Mouse (Mus musculus) cortical plate, adult 2 months (tissue): ENCODE data around the gene Nup85. TPM values are rescaled to one million over a fixed set of nuclear protein-coding genes. Genes with fewer than 3 reads are reported as not detected.
"Not testable (repeated sequence)": the region's sequence is repeated elsewhere in the genome, so short reads cannot be mapped to it uniquely, and the experiment has no call there.

ENCODE experiments used
- H3K27ac ChIP-seq: fragments of 200-500 bp; 2 replicates; pipeline ENCODE4 v1.5.1; 2012; ENCODE audit warnings: low read length, control low read depth, inconsistent platforms; ENCODE audit not compliant: insufficient read depth
- H3K4me1 ChIP-seq: fragments of 200-500 bp; 2 replicates; pipeline ENCODE4 v1.6.1; 2011; ENCODE audit warnings: low read length; ENCODE audit not compliant: control insufficient read depth, insufficient read depth
- H3K4me3 ChIP-seq: fragments of 200-500 bp; 2 replicates; pipeline ENCODE4 v1.5.1; 2011; ENCODE audit warnings: mild to moderate bottlenecking, low read length, control low read depth; ENCODE audit not compliant: insufficient read depth
- CTCF ChIP-seq: fragments of 200-500 bp; IDR thresholded peaks from 2 replicates; pipeline ENCODE4 v1.5.1; 2011; ENCODE audit warnings: mild to moderate bottlenecking, control low read depth, low read length; ENCODE audit not compliant: insufficient read depth; ENCODE audit errors: extremely low read depth
- POLR2A ChIP-seq: fragments of 200-500 bp; IDR thresholded peaks from 2 replicates; pipeline ENCODE4 v1.6.1; 2011; ENCODE audit warnings: mild to moderate bottlenecking, low read length, control low read depth; ENCODE audit not compliant: insufficient read depth; ENCODE audit errors: extremely low read depth
- polyA plus RNA-seq: library from polyadenylated mRNA; depleted of rRNA; stranded (reverse); fragments of >200 nt; gene quantifications from 2 replicates; pipeline ENCODE4 v1.2.3, GENCODE M21; 2012; rRNA removed

Gene Nup85
- 70.6 and 70.8 TPM in 2 replicates for polyA plus RNA-seq

DNA sequence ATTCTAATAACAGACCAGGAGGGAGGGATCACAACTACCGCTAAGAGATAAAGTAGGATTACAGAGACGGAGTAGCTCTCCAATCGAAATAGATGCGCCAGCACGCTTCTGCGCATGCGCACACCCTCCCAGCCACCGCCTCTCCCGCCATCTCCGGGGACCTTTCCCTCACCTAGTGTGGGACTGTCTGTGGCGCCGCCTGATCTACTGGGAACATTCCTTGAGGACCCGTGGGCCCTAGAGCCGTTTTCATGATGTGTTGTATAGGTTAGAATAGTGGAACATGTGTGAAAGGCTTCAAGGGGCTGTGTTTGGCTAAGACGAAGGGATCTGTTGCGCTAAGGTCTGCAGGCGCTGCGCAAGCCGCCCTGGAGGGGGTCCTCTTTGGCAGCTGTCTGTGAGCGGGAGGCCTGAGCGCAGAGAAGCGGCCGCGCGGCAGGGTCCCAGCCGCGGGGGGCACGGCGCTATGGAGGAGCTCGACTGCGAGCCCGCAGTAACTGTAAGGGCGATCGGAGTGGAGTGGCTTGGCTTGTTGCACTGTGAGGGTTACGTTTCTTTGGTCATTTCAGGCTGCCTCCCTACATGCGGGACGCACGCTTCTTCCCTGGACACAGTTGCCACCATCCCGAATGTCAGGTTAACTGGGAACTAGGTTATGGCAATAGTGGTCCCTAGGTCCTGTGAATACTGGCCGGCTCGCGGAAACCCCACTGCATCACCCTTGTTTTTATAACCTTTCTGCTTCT, at the start of gene Nup85:
Gene Nup85 (plus strand): TSS at position 371 of the 746 bp plus-strand sequence.
- H3K27ac ChIP-seq: peak within 1 kb of the TSS; percentile 93
- TF ChIP-seq POLR2A: peak; percentile 60
- TF ChIP-seq CTCF: no peak
- H3K4me1 ChIP-seq: no peaks in the 10 kb centered on the region
- H3K4me3 ChIP-seq: peak within 1 kb of the TSS; percentile 76

DNA sequence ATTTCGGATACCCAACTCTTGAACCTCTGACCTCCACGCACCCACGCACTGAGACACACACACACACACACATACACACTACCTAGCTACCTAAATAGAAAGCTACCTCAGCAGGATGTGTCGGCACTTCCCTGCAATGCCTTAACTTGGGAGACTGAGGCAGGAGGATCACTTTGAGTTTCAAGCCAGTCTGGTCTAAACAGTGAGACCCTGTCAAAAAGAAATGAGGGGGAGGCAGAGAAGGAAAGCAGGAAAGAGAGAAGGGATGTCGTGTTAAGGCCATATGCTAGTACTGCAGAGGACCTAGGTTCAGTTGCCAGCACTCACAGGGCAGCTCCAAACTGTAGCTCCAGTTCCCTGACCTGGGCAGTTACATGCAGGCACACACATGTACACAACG, 49.2 kb upstream of the Nup85 start:
- Histone ChIP-seq H3K27ac (no peak overlapping the region), H3K4me1 (peaks cover 13% of the 10 kb centered on the region), H3K4me3 (no peak overlapping the region)
- TF ChIP-seq CTCF: no peak
- TF ChIP-seq POLR2A: no peak

DNA sequence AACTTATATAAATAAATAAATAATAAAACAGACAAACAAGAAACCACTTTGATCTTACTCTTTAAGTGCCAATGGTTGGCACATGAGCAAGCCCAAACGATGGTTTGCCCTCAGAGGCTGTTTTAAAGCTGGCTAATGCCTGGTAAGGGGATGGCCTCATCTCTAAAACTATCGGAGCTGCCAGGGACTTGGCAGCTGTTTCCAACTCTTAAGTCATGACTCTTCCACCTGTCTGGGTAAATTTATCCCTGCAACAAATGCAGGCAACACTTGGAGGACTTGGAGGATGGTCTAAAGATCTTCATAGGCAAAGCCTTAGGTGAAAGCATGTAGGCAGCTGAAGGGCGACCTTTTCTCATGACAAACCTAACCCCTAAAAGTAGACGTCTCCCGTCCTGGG, 47.3 kb upstream of the Nup85 start:
- peaks cover 8% of the 10 kb centered on the region for H3K4me1 ChIP-seq
- no peak overlapping the region for H3K4me3 ChIP-seq
- TF ChIP-seq CTCF (no peak), POLR2A (no peak)
- no peak overlapping the region for H3K27ac ChIP-seq

DNA sequence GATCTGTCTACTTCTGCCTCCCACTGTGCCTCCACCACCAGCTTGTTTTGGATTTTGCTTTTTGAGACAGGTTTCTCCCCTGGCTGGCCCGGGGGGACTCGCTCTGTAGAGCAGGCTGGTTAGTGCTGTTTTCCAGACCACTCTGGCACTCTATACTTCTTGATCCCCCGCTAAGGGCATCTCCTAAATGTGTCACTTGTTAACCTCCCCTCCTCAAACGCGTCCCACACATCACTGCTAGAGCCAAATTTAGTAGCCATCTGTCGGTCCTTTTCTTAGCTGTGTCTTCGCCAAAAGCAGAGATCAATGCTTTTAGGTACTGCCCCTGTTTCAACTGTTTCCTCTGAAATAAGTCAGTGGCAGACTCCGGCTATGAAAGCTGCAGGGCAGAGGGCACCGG, 45.5 kb upstream of the Nup85 start:
- TF ChIP-seq CTCF (no peak), POLR2A (no peak)
- H3K4me3 ChIP-seq: no peak overlapping the region
- no peak overlapping the region for H3K27ac ChIP-seq
- H3K4me1 ChIP-seq: peaks cover 2% of the 10 kb centered on the region

DNA sequence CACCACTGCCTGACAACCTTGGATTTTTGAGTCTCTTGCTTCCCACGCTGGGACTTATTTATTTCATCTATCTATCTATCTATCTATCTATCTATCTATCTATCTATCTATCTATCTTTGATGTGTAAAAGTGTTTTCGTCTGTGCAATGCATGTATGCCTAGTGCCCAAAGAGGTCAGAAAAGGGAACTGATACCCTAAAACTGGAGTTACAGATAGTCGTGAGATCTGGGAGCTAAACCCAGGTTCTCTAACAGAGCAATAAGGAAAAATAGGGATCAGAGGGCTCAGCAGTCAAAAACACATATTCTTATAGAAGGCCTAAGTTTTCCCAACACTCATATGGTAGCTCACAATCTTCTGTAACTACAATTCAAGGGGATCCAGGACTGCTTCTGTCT, 44.7 kb upstream of the Nup85 start:
- Histone ChIP-seq H3K4me1 (peaks cover 2% of the 10 kb centered on the region), H3K4me3 (no peak overlapping the region), H3K27ac (no peak overlapping the region)
- no peak for TF ChIP-seq CTCF
- no peak for TF ChIP-seq POLR2A

DNA sequence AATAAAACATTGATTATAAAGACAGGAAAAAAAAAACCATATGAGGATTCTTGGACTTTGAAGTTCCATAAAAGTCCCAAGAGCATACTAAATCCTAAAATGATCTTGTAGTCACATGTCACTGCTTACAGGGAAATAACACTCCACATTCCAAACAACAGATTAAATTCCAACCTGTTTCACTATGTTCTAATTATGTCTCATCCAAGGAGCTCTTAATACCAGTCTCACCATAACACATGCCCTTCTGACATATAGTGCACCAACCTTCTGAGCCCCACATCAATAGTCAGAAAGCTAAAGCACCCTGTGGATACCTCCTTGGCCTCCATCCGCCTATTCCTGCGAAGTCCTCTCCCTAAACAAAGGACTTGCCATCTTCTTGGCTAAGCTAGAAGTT, 44.0 kb upstream of the Nup85 start:
- peaks cover 2% of the 10 kb centered on the region for H3K4me1 ChIP-seq
- TF ChIP-seq CTCF: no peak
- TF ChIP-seq POLR2A: no peak
- H3K27ac ChIP-seq: no peak overlapping the region
- H3K4me3 ChIP-seq: no peak overlapping the region

DNA sequence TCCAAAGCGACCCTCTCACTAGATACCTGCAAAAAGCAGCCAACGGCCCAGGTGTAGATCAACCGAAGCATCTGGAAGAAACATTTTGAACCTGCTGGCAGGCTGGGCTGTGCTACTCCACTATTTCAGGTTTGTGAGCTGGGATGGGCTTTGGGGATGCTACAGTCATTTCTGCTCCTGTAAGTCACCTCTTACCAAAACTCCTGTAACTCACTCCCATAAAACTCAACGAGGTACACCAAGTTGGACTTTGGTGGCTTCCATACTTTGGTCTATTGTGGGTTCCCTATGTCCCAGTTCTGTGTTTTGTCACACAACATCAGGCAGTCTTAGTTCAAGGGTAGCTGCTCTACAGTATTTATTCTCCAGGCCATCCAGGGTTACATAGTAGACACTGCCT, 43.2 kb upstream of the Nup85 start:
- H3K4me3 ChIP-seq: no peak overlapping the region
- no peak for TF ChIP-seq POLR2A
- TF ChIP-seq CTCF: no peak
- no peak overlapping the region for H3K27ac ChIP-seq
- peaks cover 2% of the 10 kb centered on the region for H3K4me1 ChIP-seq

DNA sequence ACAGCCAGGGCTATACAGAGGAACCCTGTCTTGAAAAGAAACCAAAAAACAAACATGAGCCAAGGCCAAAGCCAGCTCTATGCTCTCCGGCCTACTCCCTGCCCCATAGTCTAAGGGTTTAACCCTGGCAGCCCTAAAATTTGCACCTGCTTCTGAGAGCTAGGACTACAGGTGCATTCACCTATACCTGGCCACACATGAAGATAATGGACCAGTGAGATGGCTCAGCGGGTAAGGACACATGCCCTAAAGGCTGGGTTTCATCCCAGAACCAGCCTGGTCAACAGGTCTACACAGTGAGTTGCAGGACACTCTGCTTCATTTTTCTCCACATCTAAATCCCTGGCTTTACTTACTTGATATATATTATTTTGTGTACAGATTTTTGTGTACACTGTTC, 42.0 kb upstream of the Nup85 start:
- Histone ChIP-seq H3K27ac (no peak overlapping the region), H3K4me3 (no peak overlapping the region), H3K4me1 (peaks cover 2% of the 10 kb centered on the region)
- TF ChIP-seq CTCF: no peak
- no peak for TF ChIP-seq POLR2A

DNA sequence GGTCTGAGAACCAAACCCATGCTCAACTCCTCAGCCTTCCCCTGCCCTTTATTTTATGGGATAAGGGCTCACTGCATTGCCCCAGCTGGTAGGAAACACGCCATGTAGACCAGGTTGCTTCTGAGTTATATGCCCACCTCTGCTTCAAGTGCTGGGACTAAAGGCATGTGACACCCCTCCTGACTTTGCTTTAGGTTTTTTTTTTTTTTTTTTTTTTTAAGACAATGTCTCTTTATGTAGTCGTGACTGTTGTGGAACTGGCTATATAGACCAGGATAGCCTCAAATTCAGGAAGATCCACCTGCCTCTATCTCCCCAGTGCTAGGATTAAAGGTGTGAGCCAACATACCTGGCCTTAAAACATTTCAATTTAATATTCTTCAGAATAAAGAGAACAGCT, 41.5 kb upstream of the Nup85 start:
- TF ChIP-seq CTCF (no peak), POLR2A (no peak)
- H3K4me3 ChIP-seq: no peak overlapping the region
- H3K27ac ChIP-seq: no peak overlapping the region
- peaks cover 2% of the 10 kb centered on the region for H3K4me1 ChIP-seq

DNA sequence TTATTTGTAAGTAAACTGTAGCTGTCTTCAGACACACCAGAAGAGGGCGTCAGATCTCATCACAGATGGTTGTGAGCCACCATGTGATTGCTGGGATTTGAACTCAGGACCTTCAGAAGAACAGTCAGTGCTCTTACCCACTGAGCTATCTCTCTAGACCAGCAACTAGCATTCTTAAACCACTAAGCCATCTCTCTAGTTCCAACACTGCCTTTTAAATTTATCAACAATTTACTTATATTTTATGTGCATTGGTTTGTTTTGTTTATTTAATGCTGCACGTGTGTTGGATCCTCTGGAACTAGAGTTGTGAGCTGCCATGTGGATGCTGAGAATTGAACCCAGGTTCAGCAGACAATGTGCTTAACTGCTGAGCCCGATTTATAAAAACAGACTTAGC, 37.8 kb upstream of the Nup85 start:
- not testable (repeated sequence) for H3K4me1 ChIP-seq, H3K4me3 ChIP-seq, H3K27ac ChIP-seq
